Mouse (Mus musculus): ENCODE data around the gene Map2k7.

DNA sequence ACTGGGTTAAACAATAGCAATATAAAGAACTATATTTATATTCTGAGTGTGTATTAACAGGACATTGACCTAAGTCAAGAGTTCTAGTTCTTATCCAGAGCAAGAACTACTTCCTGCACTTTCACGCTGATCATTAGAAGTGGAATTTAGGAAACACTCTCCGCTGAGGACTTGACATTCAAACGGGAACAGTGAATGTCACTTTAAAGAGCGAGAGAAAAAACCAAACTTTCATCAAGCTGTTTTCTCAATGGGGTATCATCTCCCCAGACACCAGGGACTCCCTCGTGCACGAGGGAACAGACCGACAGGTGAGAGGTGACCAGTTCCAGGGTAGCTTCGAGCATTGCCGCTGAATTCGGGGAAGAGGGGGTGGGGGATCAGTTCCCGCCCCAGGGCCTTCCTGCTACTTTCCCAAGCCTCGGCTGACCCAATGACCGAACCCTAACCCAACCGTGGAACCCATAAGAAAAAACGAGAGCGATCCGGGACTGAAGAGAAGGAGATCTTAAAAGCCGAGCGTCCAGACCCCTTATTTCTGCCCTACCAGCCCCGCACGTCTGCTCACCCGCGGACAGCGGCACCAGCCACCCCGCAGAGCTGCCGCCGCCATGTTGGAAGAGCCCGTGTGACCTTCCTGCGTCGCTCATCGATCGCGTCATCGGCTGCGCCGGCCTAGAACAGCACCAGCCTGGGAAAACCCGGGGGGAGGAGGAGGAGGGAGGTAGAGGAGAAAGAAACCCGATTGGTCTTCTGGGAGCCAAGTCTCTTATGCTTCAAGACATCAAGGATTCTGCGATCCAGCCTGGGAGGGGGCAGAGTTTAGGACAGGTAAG is 37.0 kb downstream of the Map2k7 start, which contains the start of gene Timm44:
- TF ChIP-seq POLR2A (IDR thresholded peaks at IDR 0.05; ENCODE audit: control insufficient read depth, low read depth, low read length), result peak; percentile 79
- no peak for TF ChIP-seq CTCF (IDR thresholded peaks at IDR 0.05; ENCODE audit: control insufficient read depth, insufficient read depth, insufficient replicate concordance, low read depth, low read length)
